Mouse (Mus musculus): ENCODE measurements at regions not wholly inside any gene's neighbourhood (a gene's known extent, or its start where the extent isn't known, plus 50 kb on each side); places are given as distances from the start of the nearest gene placed in this dataset.

DNA sequence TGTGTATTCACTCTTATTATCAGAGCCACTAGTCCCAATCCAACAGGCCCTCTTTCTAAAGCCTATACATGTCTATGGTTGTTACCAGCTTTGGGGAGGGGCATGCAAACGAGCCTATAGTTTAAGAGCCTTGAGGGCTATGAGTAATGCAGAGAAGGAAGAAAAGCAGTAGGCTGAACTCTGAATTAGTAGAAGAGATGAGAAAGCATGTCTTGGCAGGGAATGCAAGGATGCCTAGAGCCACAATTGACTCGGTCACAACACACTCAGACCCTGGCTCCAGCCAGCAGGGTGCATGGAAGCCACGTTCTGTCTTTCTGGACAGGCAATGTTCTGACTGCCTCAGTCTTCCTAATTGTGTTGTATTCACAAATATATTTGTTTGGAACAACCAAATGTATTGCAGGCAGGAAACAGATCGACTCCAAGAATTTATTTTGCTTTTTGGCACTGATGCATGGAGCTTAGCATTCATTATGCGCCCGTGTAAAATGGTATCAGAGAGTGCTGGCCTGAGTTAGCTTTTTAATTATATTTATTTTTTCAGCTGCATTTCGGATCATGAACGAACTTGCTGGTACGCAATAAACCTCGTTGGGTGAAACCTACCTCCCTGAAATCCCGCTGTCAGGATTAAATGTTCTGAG is 110.2 kb downstream of the Rybp start:
- Histone ChIP-seq H3K27ac (ENCODE audit: low read length) (no peak overlapping the region), H3K4me1 (ENCODE audit: control insufficient read depth, low read depth, low read length) (no peaks in the 10 kb centered on the region), H3K36me3 (ENCODE audit: control insufficient read depth, insufficient read depth) (no peaks in the 10 kb centered on the region), H3K27me3 (ENCODE audit: control insufficient read depth, insufficient read depth, low read depth, low read length) (no peaks in the 10 kb centered on the region), H3K9ac (ENCODE audit: low read depth, low read length) (no peak overlapping the region), H3K4me3 (ENCODE audit: low read depth, low read length) (no peak overlapping the region), H3K4me2 (ENCODE audit: low read depth, low read length) (no peak overlapping the region), H3K9me3 (replicated peaks; ENCODE audit: control insufficient read depth, low read length) (no peaks in the 10 kb centered on the region)
- no peak for ATAC-seq (ENCODE audit: low read depth)
- WGBS (ENCODE audit: insufficient replicate concordance) = 73% methylated on average over 11 of the region's 11 CpGs

DNA sequence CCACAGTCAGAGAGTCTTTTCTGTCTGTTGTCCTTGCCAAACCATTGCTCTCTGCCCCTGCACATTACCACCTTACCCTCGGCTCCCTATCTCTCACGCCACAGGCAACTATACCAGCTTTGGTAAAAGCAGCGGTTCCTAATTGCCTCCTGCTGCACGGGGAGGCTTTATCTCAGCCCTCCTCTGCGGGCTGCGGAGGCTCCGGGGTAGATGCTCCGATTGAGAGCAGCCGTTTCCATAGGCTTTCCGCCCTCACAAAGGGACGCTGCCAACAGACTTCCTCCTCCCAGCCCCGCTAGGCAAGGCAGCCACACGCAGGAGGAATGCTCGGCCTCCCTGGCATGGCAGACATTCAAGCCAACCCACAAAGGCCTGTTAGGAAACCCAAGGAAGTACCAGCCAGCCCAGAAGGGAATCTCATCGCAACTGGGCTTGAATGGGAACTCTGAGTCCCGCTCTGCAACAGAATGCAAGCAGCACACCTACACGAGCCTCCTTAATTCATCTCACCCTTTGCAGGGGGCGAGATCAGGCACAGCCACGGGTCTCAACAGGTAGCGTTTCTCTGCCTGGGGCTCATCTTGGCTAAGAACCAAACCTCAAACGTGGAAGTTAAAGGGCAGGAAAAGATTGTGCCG is 116.5 kb downstream of the Rybp start:
- Histone ChIP-seq H3K36me3 (ENCODE audit: control insufficient read depth, insufficient read depth) (no peaks in the 10 kb centered on the region), H3K4me1 (ENCODE audit: control insufficient read depth, low read depth, low read length) (peaks cover 7% of the 10 kb centered on the region), H3K4me2 (ENCODE audit: low read depth, low read length) (peak overlapping the region; percentile 15; the same call in 1 of the 2 replicates), H3K4me3 (ENCODE audit: low read depth, low read length) (no peak overlapping the region), H3K27ac (ENCODE audit: low read length) (no peak overlapping the region), H3K9me3 (replicated peaks; ENCODE audit: control insufficient read depth, low read length) (no peaks in the 10 kb centered on the region), H3K9ac (ENCODE audit: low read depth, low read length) (no peak overlapping the region), H3K27me3 (ENCODE audit: control insufficient read depth, insufficient read depth, low read depth, low read length) (no peaks in the 10 kb centered on the region)
- WGBS (ENCODE audit: insufficient replicate concordance) = 4% methylated on average over 22 of the region's 22 CpGs
- peak; percentile 66 for ATAC-seq (ENCODE audit: low read depth)

DNA sequence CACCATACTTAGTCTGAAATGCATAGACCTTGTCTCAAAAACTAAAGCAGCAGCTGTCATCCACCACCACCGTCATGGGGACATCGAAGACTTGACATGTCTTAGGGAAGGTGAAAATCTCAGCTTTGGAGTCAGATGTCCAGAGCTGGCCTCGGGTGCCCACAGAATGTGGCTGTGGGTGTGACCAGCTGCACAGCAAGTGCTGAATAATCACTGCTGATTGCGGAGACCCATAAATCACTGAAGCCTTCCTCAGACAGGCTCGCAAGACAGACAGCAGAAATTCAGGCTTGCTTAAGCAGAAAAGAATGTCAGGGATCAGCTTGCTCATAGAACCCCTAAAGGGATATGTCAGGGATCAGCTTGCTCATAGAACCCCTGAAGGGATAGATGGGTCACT is 120.0 kb downstream of the Rybp start:
- no peak overlapping the region for H3K4me3 ChIP-seq (ENCODE audit: low read depth, low read length)
- peaks cover 7% of the 10 kb centered on the region for H3K4me1 ChIP-seq (ENCODE audit: control insufficient read depth, low read depth, low read length)
- H3K4me2 ChIP-seq (ENCODE audit: low read depth, low read length) = no peak overlapping the region
- 39% methylated on average over 5 of the region's 5 CpGs for WGBS (ENCODE audit: insufficient replicate concordance)
- H3K9me3 ChIP-seq (replicated peaks; ENCODE audit: control insufficient read depth, low read length) = no peaks in the 10 kb centered on the region
- no peak overlapping the region for H3K9ac ChIP-seq (ENCODE audit: low read depth, low read length)
- H3K36me3 ChIP-seq (ENCODE audit: control insufficient read depth, insufficient read depth) = no peaks in the 10 kb centered on the region
- ATAC-seq (ENCODE audit: low read depth) = no peak
- H3K27me3 ChIP-seq (ENCODE audit: control insufficient read depth, insufficient read depth, low read depth, low read length) = no peaks in the 10 kb centered on the region
- H3K27ac ChIP-seq (ENCODE audit: low read length) = no peak overlapping the region

DNA sequence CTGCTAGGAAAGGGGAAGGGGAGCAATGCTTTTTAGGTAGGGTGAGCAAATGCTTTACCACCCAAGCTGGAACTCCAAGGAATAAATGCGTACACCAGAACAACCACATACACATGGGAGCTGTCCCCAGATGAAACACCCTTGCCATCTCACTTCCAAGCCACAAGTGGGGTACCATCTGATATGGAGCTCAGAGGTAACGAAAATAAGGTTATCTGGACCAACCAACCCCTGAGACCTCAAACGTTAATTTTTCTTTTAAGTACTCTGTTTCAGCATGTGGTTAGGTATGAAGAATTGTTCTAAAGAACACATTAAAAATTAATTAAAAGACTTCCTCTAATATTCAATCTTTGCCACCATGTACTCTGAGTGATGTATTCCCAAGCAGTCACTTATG is 121.5 kb downstream of the Rybp start:
- Histone ChIP-seq H3K36me3 (ENCODE audit: control insufficient read depth, insufficient read depth) (no peaks in the 10 kb centered on the region), H3K4me2 (ENCODE audit: low read depth, low read length) (no peak overlapping the region), H3K4me1 (ENCODE audit: control insufficient read depth, low read depth, low read length) (peaks cover 4% of the 10 kb centered on the region), H3K9ac (ENCODE audit: low read depth, low read length) (no peak overlapping the region), H3K27ac (ENCODE audit: low read length) (no peak overlapping the region), H3K9me3 (replicated peaks; ENCODE audit: control insufficient read depth, low read length) (no peaks in the 10 kb centered on the region), H3K4me3 (ENCODE audit: low read depth, low read length) (no peak overlapping the region), H3K27me3 (ENCODE audit: control insufficient read depth, insufficient read depth, low read depth, low read length) (no peaks in the 10 kb centered on the region)
- ATAC-seq (ENCODE audit: low read depth) = no peak
- 28% methylated on average over 3 of the region's 3 CpGs for WGBS (ENCODE audit: insufficient replicate concordance)

DNA sequence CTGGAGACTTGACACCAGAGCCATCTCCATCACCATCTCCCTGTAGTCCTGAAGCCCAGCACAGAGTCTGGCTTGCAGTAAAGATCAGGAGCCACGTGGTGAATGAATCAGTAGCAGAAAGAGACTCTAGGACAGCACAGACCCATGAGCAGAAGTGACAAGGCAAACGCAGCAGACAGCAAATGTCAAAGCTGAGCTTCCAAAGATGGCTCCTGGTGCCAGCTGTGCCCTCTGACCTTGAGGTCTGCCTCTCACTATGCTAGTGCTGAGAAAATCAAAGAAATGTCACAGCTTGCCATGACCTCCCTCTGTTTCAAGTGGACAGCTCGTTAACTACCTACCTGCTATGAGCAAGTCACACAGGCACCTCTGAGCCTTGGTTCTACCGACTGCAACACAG is 123.1 kb downstream of the Rybp start:
- H3K27ac ChIP-seq (ENCODE audit: low read length) = no peak overlapping the region
- 41% methylated on average over 4 of the region's 4 CpGs for WGBS (ENCODE audit: insufficient replicate concordance)
- H3K36me3 ChIP-seq (ENCODE audit: control insufficient read depth, insufficient read depth) = no peaks in the 10 kb centered on the region
- H3K4me2 ChIP-seq (ENCODE audit: low read depth, low read length) = no peak overlapping the region
- ATAC-seq (ENCODE audit: low read depth) = no peak
- no peaks in the 10 kb centered on the region for H3K27me3 ChIP-seq (ENCODE audit: control insufficient read depth, insufficient read depth, low read depth, low read length)
- no peaks in the 10 kb centered on the region for H3K9me3 ChIP-seq (replicated peaks; ENCODE audit: control insufficient read depth, low read length)
- H3K9ac ChIP-seq (ENCODE audit: low read depth, low read length) = no peak overlapping the region
- no peak overlapping the region for H3K4me3 ChIP-seq (ENCODE audit: low read depth, low read length)
- no peaks in the 10 kb centered on the region; the same call in none of the 2 replicates for H3K4me1 ChIP-seq (ENCODE audit: control insufficient read depth, low read depth, low read length)

DNA sequence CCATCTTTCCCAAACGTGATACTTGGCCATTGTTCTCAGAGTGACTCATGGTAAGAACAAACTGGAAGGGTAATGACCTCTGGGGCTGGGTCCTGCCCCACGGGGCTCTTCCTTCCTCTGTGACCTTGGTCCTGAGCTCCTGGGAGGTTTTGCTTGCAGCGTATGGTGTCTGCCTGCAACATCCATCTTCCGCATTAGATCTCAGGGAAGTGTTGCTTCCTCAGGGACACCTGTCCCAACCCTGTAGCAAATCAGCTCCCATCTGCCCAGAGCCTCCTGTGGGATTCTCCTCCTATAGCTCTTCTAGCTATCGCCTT is 123.5 kb downstream of the Rybp start:
- no peak overlapping the region for H3K9ac ChIP-seq (ENCODE audit: low read depth, low read length)
- H3K9me3 ChIP-seq (replicated peaks; ENCODE audit: control insufficient read depth, low read length) = no peaks in the 10 kb centered on the region
- WGBS (ENCODE audit: insufficient replicate concordance) = 39% methylated on average over 5 of the region's 5 CpGs
- no peaks in the 10 kb centered on the region; the same call in none of the 2 replicates for H3K4me1 ChIP-seq (ENCODE audit: control insufficient read depth, low read depth, low read length)
- 0 out of 2 replicates have a peak, but pooled peaks have one; percentile 14 for ATAC-seq (ENCODE audit: low read depth)
- H3K36me3 ChIP-seq (ENCODE audit: control insufficient read depth, insufficient read depth) = no peaks in the 10 kb centered on the region
- H3K4me3 ChIP-seq (ENCODE audit: low read depth, low read length) = no peak overlapping the region
- no peak overlapping the region for H3K4me2 ChIP-seq (ENCODE audit: low read depth, low read length)
- H3K27me3 ChIP-seq (ENCODE audit: control insufficient read depth, insufficient read depth, low read depth, low read length) = no peaks in the 10 kb centered on the region
- no peak overlapping the region for H3K27ac ChIP-seq (ENCODE audit: low read length)

DNA sequence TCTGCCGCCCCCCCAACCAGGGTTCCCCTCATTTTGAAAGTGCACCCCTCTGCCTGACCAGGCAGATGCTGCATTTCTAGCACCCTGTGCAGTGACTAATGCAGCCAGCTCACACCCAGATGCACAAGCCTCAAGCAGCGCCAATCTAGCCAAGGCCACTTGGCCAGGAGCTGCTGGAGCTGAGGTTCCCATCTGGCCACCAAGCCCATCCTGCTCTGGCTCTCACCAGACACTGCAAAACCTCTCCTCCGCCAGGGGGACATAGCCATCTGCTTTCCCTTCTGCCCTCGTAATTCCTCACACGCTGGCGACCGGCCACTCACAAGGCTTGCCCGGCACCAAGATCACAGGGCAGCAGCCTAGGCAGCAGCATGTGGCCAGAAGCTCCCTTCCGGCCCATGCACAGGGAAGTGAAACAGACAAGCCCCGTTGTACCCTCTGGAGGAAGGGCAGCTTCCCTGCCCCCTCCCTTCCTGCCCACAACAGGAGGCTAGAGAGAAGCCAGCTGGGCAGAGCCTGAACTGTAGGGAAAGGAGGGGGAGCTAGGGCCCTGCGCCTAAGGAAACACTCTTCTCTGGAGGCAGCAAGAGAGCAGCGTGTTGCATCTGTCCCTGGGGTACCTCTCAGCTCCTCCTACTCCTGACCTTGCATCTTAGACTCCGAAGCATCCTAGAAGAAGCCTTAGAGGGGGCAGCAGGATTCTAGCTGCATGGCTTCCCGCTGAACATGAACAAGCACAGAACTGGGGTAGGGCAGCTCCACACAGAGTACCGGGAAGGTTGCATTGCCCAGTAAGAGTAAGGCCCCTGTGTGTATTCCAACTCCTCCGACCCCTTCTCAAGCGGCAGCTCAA is 124.1 kb downstream of the Rybp start:
- Histone ChIP-seq H3K4me1 (ENCODE audit: control insufficient read depth, low read depth, low read length) (no peaks in the 10 kb centered on the region; the same call in none of the 2 replicates), H3K4me3 (ENCODE audit: low read depth, low read length) (no peak overlapping the region), H3K4me2 (ENCODE audit: low read depth, low read length) (peak overlapping the region; percentile 19; the same call in 1 of the 2 replicates), H3K27ac (ENCODE audit: low read length) (no peak overlapping the region), H3K27me3 (ENCODE audit: control insufficient read depth, insufficient read depth, low read depth, low read length) (no peaks in the 10 kb centered on the region), H3K9me3 (replicated peaks; ENCODE audit: control insufficient read depth, low read length) (no peaks in the 10 kb centered on the region), H3K36me3 (ENCODE audit: control insufficient read depth, insufficient read depth) (no peaks in the 10 kb centered on the region), H3K9ac (ENCODE audit: low read depth, low read length) (no peak overlapping the region)
- peak; percentile 73 for ATAC-seq (ENCODE audit: low read depth)
- WGBS (ENCODE audit: insufficient replicate concordance) = 12% methylated on average over 17 of the region's 17 CpGs

DNA sequence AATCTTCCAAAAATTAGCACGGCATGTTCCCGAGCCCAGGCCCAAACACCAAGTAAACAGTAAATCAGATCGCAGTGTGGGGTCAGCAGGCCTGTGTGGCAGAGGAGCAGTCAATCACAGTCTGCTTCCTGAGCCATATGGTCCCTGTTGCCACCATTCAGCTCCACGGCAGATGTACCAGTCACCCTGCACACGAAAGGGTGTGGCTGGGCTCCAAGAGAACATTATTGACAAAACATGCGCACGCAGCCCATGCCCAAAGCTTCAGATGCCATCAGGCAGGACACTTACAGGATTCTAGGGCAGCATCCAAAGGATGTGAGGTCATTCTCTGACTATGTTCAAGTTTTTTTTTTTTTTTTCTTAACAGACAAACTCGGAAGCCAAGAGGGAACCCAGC is 126.6 kb downstream of the Rybp start:
- H3K9me3 ChIP-seq (replicated peaks; ENCODE audit: control insufficient read depth, low read length) = no peaks in the 10 kb centered on the region
- H3K36me3 ChIP-seq (ENCODE audit: control insufficient read depth, insufficient read depth) = no peaks in the 10 kb centered on the region
- H3K27ac ChIP-seq (ENCODE audit: low read length) = no peak overlapping the region
- no peak overlapping the region for H3K4me3 ChIP-seq (ENCODE audit: low read depth, low read length)
- no peaks in the 10 kb centered on the region; the same call in none of the 2 replicates for H3K4me1 ChIP-seq (ENCODE audit: control insufficient read depth, low read depth, low read length)
- H3K9ac ChIP-seq (ENCODE audit: low read depth, low read length) = no peak overlapping the region
- 67% methylated on average over 8 of the region's 8 CpGs for WGBS (ENCODE audit: insufficient replicate concordance)
- H3K4me2 ChIP-seq (ENCODE audit: low read depth, low read length) = no peak overlapping the region
- H3K27me3 ChIP-seq (ENCODE audit: control insufficient read depth, insufficient read depth, low read depth, low read length) = no peaks in the 10 kb centered on the region
- no peak for ATAC-seq (ENCODE audit: low read depth)

DNA sequence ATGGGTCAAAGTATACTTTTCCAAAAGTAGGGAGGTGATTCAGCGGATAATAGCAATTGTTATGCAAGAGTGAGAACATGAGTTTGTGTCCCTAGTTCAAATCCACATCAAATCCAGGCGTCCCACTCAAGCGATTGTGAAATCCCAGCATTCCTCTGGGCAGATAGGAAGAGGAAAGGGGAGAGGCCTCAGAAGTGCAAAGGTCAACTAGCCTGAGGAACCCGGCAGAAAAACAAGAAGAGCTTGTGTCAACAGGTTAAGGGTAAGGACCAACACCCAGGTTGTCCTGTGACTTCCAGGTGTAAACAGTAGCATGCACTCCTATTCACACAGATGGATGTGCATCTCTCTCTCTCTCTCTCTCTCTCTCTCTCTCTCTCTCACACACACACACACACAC is 127.5 kb downstream of the Rybp start:
- Histone ChIP-seq H3K9me3 (replicated peaks; ENCODE audit: control insufficient read depth, low read length) (no peaks in the 10 kb centered on the region), H3K4me2 (ENCODE audit: low read depth, low read length) (no peak overlapping the region), H3K27ac (ENCODE audit: low read length) (no peak overlapping the region), H3K9ac (ENCODE audit: low read depth, low read length) (no peak overlapping the region), H3K27me3 (ENCODE audit: control insufficient read depth, insufficient read depth, low read depth, low read length) (no peaks in the 10 kb centered on the region), H3K4me1 (ENCODE audit: control insufficient read depth, low read depth, low read length) (no peaks in the 10 kb centered on the region; the same call in none of the 2 replicates), H3K4me3 (ENCODE audit: low read depth, low read length) (no peak overlapping the region), H3K36me3 (ENCODE audit: control insufficient read depth, insufficient read depth) (no peaks in the 10 kb centered on the region)
- 50% methylated on average over 4 of the region's 4 CpGs for WGBS (ENCODE audit: insufficient replicate concordance)
- no peak for ATAC-seq (ENCODE audit: low read depth)
